Mouse (Mus musculus): ENCODE data around the gene Tinag.

GRCm38 (mm10) chr9:77018935-77019334 lies 26.7 kb downstream of the Tinag start:
- no peak for TF ChIP-seq POLR2A (IDR thresholded peaks at IDR 0.05; ENCODE audit: borderline replicate concordance, extremely low read depth, low read depth, low read length)
- TF ChIP-seq CTCF (IDR thresholded peaks at IDR 0.05; ENCODE audit: insufficient read depth, low read length) = no peak

Data from lung, adult 2 months (tissue).